Mouse (Mus musculus) kidney, postnatal 25 days (tissue): Measurements from ENCODE around the gene Fam219b.

ENCODE experiments used
- DNase-seq, 2 experiments: peaks; one replicate each; pipeline ENCODE4 v3.0.0; 2021; ENCODE audit warnings: mixed read lengths in 2 of 2

Fam219b gene

DNA sequence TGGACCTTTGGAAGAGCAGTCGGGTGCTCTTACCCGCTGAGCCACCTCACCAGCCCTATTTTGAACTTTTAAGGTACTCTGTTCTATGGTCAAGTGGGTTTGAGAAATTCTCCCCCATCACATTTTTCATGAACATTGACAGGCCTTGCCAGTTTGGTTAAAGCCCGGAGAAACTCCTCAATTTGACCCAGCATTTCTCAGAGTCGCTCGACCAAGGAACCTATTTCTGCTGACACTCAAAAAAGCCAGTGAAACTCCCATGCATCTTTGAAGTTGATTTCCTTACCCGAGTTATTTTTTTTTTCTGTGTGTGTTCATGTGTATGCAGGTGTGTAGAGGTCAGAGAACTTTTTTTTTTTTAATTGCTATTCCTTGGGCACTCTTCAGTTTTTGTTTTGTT lies 27.3 kb downstream of the Fam219b start:
- DNase-seq, result peak; percentile 40 to 63

- DNase-seq, result peak in 1 of 2 experiments; percentile 44
These were observed 28.5 kb downstream of the Fam219b start for GRCm38 (mm10) chr9:57565741-57566221.

DNA sequence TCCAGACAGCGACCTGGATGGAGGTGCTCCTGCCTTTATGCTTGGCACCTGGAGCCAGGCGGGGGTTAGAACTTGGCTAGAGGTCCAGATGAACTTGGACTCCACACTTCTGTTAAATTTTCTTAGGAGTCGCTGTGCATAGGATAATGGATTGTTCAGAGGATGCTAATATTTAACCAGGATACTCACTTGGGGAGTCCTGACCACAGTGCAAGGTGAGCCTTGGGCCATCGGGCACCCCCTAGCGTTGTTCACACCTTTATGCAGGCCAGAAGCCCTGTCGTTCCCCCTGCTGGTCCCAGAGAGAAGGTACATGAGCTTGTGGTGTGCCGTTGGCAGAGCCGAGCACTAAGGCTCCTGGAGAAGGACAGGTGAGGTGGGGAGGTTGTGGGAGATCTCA lies 29.5 kb downstream of the Fam219b start:
- peak; percentile 79 to 92 for DNase-seq

DNA sequence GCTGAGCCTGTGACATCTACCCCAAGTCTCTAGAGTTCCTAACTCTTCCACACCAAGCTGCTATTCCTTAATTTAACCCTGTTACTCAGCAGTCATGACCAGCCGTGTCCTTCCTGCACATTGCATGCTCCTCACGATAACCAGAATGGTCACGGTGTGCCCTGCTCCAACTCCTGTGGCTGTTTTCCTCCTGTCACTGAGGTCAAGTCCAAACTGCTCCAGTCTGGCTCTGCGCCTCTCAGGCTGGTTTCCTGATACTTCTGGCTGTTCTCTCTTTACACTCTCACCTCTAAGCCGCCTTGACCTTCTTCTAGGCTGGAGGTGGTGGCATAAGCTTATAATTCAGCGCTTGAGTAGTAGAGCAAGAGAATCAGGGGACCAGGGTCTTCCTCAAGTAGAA lies 31.2 kb downstream of the Fam219b start:
- DNase-seq, result peak; percentile 45 to 78

- DNase-seq, result no peak
These were observed 37.1 kb downstream of the Fam219b start for GRCm38 (mm10) chr9:57574397-57574796.

DNA sequence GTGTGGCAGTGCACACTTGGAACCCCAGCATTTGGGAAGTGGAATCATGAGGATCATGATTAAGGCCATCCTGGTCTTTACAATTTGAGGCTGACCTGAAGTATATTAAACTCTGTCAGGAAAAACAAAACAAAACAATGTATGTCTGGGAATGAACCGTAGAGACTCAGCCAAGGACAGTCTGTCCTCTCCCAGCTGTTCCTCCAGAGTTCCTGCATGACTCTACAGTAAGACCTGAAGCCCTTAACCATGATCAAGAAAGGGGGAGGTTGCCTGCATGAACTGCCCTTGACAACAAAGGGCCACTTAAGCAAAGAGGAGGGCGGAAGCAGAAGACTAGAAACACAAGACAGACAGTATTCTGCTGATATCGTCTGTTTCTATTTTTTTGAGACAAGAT lies 38.2 kb downstream of the Fam219b start:
- no peak for DNase-seq

DNA sequence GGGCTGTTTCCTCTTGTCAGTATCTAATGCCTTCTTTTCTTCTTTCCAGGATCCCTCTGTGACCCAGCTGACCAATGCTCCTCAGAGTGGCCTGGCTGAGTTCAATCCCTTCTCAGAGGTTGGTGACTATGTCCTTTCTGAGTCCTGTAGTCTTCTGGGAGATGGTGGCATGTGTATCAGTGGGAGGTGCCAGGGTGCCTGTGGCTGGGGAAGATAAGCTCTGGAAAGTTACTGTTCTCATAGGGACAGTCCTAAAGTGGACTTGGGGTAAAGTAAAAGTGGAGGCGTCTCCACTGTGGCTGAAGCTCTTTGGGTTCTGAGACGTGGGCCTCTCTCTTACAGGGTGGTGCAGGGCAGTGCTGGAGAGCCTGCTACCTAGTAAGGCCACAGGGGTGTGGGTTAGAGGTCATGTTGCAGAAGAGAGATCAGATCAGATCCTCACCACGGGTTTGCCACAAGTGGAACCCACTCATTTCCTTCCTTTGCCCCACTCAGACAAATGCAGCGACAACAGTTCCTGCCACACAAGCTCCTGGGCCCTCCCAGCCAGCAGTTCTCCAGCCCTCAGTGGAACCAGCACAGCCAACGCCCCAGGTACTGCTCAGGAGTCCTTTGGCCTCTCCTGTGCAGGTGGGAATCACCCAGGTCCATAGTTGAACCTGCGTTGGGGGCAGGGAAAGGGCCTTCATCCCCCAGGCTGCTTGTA lies 40.0 kb downstream of the Fam219b start:
- no peak for DNase-seq

GRCm38 (mm10) chr9:57584991-57585390 lies 47.7 kb downstream of the Fam219b start:
- no peak for DNase-seq

DNA sequence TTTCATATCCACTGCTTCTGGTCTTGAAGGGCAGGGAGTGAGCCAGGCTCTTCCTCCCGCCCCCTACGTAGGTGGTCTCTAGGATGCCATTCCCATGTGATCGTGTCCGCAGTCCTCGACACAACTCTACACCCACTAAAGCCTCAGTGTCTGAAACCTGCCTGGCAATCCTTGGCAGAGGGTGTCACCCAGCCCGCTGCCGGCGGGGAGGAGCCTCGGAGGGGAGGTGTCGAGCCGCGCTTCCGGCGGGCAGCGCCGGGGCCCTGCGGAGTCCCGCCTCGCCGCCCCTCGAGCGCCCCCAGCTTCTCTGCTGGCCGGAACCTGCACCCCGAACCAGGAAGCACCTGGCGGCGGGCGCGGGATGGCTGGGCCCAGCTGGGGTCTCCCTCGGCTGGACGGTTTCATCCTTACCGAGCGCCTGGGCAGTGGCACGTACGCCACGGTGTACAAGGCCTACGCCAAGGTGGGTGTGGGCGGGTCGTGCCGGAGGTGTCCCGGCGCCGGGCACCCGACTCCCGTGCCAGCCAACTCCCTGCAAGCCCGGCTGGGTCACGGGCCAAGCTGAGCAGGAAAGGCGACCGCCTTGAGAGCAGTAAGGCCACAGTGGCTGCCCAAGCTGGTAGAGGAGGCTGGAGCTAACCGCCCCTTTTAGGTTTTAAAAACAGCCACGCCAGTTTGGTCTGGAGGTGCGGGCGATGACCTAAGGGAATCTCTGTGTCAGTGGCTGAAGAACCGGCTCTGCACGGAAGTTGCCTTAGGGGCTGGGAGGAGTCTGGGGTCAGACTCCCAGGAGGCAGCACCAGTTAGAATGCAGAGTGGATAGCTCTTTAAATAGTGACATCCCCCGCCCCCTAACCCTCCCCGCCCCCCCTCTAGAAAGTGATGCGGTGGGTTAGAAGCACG lies 52.1 kb downstream of the Fam219b start, which contains the start of gene Ulk3:
Ulk3 (plus strand) TSS at position 229 of the 903 bp plus-strand sequence.
- DNase-seq, result peak; percentile 79 to 93

DNA sequence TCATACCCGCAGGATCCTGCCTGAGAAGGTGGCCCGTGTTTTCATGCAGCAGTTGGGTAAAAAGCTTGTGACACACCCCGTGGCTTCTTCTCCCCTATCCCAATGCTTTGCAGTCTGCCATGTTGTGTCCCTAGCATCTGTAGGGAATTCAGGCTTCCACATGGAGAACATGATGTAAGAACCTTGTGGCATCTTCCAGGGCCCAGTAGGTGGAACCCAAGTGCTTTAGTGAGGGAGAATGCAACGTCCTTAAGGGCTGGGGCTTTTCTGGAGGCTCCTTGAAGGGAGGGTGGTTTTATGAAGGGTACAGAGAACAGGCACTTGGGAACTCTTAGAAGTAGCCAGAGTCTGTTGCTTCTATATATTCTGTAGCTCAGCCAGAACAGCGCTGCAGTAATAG lies 53.4 kb downstream of the Fam219b start:
- no peak for DNase-seq
